Mouse (Mus musculus) brain, embryonic 14.5 days (tissue): Measurements from ENCODE around the gene Eif4e. TPM values are rescaled to one million over a fixed set of nuclear protein-coding genes. Genes with fewer than 3 reads are reported as not detected.

Source experiments
- DNase-seq: peaks from one replicate; pipeline ENCODE4 v3.0.0-alpha.2; 2011; ENCODE audit warnings: low read depth
- CTCF ChIP-seq: fragments of 200-500 bp; IDR thresholded peaks from 2 replicates; pipeline ENCODE4 v1.5.1; 2012; ENCODE audit warnings: inconsistent platforms, mild to moderate bottlenecking, moderate library complexity, borderline replicate concordance; ENCODE audit not compliant: insufficient read depth, insufficient read length; ENCODE audit errors: extremely low read depth
- POLR2A ChIP-seq: fragments of 200-500 bp; IDR thresholded peaks from 2 replicates; pipeline ENCODE4 v1.6.1; 2012; ENCODE audit warnings: mild to moderate bottlenecking, inconsistent platforms, borderline replicate concordance; ENCODE audit not compliant: poor library complexity, insufficient read depth, insufficient read length, severe bottlenecking; ENCODE audit errors: extremely low read depth
- polyA plus RNA-seq: library from polyadenylated mRNA; depleted of rRNA; stranded (reverse); fragments of >200 nt; gene quantifications from 2 replicates; pipeline ENCODE4 v1.2.3, GENCODE M21; 2012

Eif4e gene
- polyA plus RNA-seq, 1 experiment, result 215 TPM

GRCm38 (mm10) chr3:138499854-138500740 lies 25.9 kb upstream of the Eif4e start:
- peak; percentile 18 for DNase-seq
- TF ChIP-seq CTCF (no peak), POLR2A (no peak)

- no peak for DNase-seq
- TF ChIP-seq POLR2A (no peak), CTCF (no peak)
Measured at GRCm38 (mm10) chr3:138503754-138504153, 22.2 kb upstream of the Eif4e start.

- peak; percentile 72 for DNase-seq
- TF ChIP-seq POLR2A, result no peak
- TF ChIP-seq CTCF, result peak; percentile 41; the same call in 1 of the 2 replicates
Measured at GRCm38 (mm10) chr3:138506749-138507148, 19.2 kb upstream of the Eif4e start.

GRCm38 (mm10) chr3:138509581-138509980 lies 16.4 kb upstream of the Eif4e start:
- no peak for TF ChIP-seq POLR2A
- no peak for DNase-seq

GRCm38 (mm10) chr3:138510471-138510870 lies 15.5 kb upstream of the Eif4e start:
- no peak for DNase-seq
- no peak for TF ChIP-seq POLR2A
- TF ChIP-seq CTCF, result no peak

- no peak for DNase-seq
- no peak for TF ChIP-seq POLR2A
- TF ChIP-seq CTCF, result no peak
Measured at GRCm38 (mm10) chr3:138513243-138513642, 12.7 kb upstream of the Eif4e start.

GRCm38 (mm10) chr3:138514749-138515148 lies 11.2 kb upstream of the Eif4e start:
- no peak for DNase-seq
- TF ChIP-seq POLR2A (no peak), CTCF (no peak)

- TF ChIP-seq POLR2A, result no peak
- no peak for TF ChIP-seq CTCF
- peak; percentile 54 for DNase-seq
Measured at GRCm38 (mm10) chr3:138515656-138516370, 10.2 kb upstream of the Eif4e start.

- DNase-seq, result no peak
Measured at GRCm38 (mm10) chr3:138517881-138518280, 8.1 kb upstream of the Eif4e start.

GRCm38 (mm10) chr3:138519218-138519617 lies 6.8 kb upstream of the Eif4e start:
- TF ChIP-seq POLR2A (no peak), CTCF (no peak)
- DNase-seq, result no peak

More at GRCm38 (mm10) chr3:138517881-138518280, 8.1 kb upstream of the Eif4e start:
- TF ChIP-seq POLR2A (no peak), CTCF (peak; percentile 7; the same call in 1 of the 2 replicates)

- TF ChIP-seq POLR2A (no peak), CTCF (no peak)
- DNase-seq, result no peak
Measured at GRCm38 (mm10) chr3:138523956-138524355, 2.0 kb upstream of the Eif4e start.
